Mouse (Mus musculus) bone marrow macrophage, adult 2 months (primary cell): ENCODE data around the gene Sprr2k.

ENCODE experiments used
- CTCF ChIP-seq: IDR thresholded peaks from 2 replicates; pipeline ENCODE4 v1.5.1; 2012; ENCODE audit warnings: low read depth, mild to moderate bottlenecking, low read length, moderate library complexity
- POLR2A ChIP-seq: IDR thresholded peaks from 2 replicates; pipeline ENCODE4 v1.6.1; 2012; ENCODE audit warnings: mild to moderate bottlenecking, low read depth, low read length, borderline replicate concordance

- TF ChIP-seq POLR2A (no peak), CTCF (no peak)
Measured at GRCm38 (mm10) chr3:92417782-92418181, 14.6 kb upstream of the Sprr2k start, which contains the start of gene Sprr2j-ps.
